Mouse (Mus musculus) adrenal gland, postnatal 36 days (tissue): ENCODE data around the gene Ip6k3. TPM values are rescaled to one million over a fixed set of nuclear protein-coding genes. Genes with fewer than 3 reads are reported as not detected.

Source experiments
- DNase-seq, 2 experiments: peaks; one replicate each; pipeline ENCODE4 v3.0.0; 2021; ENCODE audit warnings: mixed read lengths in 1 of 2
- long read RNA-seq, 2 experiments: library from polyadenylated mRNA; stranded (forward); transcript quantifications; one replicate each; pipeline ENCODE4 v2.0.0; 2021; ENCODE audit warnings: borderline sequencing depth in 2 of 2
- total RNA-seq, 2 experiments: library from RNA; stranded (reverse); gene quantifications; 2 replicates each; pipeline ENCODE4 v1.2.3; 2021

Ip6k3 gene
- total RNA-seq: 1 to 10 TPM in 1 of 2 experiments, under 1 TPM in 1; 0.82 to 3.7 TPM
- long read RNA-seq, experiment 1, partial matches to known transcripts: 1 of 1 reads
- long read RNA-seq, experiment 1, other reads (novel, unspliced or antisense): 0 of 1 reads
- long read RNA-seq, experiment 2: 0 reads

DNA sequence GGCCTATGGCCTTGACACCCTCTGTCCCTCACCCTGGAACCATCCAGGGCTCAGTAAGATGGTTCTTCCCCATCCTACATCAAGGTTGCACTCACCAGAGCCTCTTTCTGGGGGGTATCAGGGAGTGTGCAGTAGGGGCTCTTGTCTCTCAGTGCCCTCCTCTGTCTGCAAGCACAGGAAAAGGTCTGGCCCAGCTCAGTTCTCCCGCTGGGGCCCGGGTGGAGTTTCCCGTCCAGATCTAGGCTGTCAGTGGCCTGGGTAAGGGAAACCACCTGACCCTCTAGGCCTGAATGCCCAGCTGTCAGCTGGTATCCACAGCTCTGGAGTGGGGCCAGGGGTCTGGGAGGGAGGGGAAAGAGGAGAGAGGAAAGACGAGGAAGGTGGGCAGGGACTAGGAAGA, at the start of gene Ip6k3:
Gene Ip6k3, minus strand, starts transcription at position 251 of the 400 bp plus-strand sequence.
- no peak for DNase-seq

DNA sequence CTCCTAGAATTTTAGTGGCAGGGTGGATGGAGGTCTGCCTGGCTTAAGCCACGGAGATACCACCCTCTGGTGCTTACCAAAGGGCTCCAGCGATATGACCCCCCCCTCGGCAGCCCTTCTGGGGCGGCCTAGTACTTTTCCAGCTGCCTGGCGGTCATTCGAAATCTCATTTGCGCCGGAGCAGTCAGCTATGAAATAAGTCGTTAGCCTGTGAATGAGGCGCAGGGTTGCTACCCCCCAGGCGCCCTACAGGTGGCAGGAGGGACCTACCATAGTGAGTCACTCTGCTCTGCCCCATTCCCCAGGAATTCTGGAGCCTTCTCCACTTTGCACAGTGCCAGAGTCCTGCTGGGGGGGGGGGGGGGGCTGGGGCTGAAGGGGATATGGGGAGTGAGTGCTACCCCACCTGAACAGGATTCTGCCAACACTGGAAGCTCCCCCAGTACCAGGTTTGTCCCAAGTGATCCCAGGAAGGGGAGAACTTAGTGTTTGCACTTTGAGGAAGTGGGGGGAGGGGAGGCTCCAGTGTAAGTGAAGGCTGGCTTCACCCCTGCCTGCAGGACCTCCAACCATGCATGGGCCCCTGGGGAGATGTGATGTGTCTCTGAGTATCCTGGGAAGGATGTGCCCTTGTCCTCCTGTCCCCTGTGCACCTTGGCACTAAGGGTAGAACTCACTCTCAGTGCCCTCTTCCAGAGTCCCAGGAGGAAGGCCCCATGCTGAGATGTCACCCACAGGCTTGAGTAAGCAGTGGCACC, 45.4 kb upstream of the Ip6k3 start:
- peak; percentile 73 to 79 for DNase-seq

DNA sequence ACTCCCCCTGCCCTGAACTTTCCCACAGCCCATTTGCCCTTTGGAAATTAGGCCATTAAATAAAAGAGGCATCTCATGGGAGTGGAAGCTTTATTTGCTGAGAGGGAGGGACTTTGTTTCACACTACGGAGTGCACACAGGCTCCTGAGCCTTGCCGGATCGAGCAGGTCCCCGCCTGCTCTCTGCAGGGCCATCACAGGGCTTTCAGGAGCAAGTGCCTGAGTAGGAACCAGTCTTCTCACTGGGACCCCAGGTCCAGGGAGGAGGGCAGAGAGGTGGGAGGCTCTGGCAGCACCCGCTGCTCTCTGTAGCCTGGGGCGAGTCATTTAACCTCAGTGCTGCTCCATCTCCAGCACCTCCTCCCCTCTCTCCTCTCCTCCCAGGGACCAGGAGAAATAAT, 44.4 kb upstream of the Ip6k3 start:
- DNase-seq: no peak

DNA sequence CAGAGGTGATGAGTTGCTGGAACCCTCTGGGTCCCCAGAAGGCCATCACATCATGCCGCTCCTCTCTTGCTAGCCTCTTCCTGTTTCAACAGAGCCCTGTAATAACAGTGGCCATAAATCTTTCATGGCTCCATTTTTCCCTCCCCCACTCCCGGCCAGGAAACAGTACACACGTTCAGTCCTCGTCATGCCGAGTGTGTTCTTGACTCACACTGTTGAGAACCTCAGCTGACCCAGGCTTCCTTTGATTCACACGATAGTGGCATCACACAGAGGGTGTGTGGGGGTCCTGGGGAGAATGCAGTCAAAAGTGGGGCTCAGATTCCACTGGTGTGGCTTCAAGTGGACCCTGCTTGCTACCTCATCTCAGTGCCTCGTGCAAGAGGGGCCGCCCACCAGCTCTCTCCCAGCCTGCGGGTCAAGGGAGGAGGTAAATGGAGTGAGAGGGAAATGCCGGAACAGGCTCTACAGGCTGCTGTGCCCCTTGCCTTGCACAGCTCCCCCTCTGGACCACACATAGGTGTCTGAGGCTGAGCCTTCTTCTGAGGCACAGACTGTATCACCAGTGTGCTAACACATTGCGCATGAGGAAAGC, 39.6 kb upstream of the Ip6k3 start:
- DNase-seq: peak; percentile 64 to 65

DNA sequence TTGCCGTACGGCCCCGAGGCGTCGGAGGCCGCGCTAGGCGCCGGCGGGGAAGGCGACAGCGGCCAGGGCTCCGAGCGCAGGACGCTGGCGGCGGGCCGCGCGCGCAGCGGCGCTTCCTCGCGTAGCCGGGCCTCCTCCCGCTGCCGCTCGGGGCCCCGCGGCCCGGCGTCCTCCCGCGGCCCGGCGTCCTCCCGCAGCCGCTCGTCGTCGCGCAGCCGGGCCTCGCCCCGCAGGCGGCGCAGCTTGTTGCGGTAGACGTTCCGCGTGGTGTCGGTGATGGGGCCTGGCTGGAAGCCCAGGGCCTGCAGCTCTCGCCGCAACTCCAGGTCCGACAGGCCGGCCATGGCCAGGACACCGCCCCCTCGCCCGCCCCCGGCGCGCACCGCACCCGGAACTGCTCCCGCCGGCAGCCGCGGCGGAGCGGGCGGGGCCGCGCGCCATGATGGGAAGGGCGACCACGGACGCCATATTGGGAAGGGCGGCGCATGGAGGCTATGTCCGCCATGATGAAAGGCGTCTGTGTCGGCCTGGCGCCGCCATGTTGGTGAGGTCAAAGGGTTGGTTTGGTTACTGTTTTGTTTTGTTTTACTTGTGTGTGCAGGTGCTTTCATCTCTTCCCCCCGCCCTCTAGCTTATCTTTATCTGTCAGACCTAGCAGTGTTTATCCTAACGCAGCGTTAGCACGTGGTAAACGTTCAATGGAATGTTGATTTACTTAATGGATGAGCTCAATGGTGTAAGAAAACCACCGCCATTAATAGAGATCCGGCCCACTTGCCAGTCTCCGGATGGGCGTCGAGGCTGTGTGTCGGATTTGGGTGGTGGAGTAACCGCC, 36.7 kb upstream of the Ip6k3 start, which contains the start of gene Lemd2:
Gene Lemd2, minus strand, starts transcription at position 395 of the 835 bp plus-strand sequence.
- DNase-seq: peak; percentile 98 to 99

DNA sequence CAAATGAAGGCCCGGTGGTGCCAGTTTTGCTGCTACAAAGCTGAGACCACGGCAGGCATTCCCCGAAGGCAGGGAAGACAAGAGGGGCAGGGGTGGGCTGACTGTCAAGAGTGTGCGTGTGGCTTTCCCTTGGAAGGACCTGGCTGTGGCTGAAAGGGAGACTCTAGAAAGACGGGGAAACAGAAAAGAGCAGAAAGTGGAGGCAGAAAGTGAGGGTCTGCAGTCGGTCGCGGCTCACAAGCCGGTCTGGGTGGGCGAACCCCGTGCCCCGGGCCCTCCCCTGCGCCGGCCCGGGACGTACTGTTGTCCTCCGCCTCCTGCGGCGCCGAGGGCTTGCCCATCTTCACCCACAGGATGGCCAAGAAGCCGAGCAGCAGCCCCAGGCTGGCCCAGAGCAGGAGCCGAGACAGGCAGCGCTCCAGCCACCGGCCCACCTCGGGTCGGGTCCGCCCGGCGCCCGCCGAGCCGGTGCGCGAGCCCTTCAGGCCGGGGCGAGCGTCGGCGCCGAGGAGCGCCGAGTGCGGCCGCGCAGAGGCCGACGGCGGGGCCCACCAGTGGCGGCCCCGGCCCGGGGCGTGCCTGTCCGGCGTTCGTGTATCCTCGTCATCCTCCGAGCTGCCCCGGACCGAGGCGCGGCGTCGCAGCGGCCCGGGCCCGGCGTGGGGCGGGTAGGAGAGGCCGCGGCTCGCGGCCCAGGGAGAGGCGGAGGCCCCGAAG, 35.9 kb upstream of the Ip6k3 start:
- peak; percentile 49 to 51 for DNase-seq

DNA sequence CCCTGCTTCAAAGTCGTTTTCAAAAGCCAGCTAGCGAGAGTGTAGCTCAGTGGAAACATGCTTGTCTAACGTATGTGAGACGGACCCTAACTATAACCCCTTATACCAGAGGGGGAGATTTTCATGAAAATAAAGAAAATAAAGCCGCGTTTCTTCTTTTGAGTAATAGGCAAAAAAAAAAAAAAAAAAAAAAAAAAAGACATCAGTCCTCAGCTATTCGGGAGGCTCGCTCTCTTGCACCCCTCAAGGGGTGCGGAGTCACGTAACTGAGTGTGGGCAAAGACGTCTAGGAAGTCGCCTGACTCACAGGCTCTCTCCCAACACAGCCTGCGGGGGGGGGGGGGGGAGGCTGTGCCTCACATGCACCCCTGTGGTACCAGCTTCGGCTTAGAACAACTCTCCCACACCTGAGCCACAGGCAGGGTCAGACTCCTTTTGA, 35.3 kb upstream of the Ip6k3 start:
- peak in 1 of 2 experiments; percentile 27 for DNase-seq

DNA sequence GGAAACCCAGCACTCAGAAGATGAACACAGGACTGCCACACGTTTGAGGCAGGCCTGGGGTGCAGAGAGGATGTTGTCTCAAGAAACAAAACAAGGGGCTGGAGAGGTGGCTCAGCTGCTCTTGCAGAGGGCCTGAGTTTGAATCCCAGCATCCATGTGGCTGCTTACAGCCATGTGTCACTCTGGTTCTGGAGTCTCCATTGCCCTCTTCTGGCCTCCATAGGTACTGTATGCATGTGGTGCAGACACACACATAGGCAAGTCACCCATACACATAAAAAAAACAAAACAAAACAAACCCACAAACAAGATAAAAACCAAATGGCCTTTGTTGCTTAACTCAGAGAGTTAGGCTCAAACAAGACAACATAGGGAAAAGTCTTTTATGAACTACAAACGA, 34.4 kb upstream of the Ip6k3 start:
- DNase-seq: no peak

DNA sequence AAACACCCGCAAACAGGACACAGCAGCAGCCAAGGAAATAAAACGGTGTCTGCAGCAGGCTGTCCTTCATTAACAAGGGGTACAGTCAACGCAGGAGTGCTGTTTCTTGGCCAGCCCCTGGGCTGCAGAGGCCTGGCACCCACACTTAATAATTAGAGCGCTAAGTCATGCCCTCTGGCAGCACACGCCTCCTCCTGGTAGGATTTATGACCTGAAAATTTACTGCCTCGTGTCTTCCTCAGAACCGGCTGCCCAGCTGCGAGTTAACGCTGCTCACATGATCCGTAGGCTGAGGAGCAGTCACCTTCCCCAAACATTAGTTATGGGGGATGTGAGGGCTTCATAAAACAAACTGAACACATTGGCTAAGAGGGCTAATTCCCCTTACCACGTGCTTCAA, 33.2 kb upstream of the Ip6k3 start:
- peak in 1 of 2 experiments; percentile 31 for DNase-seq

DNA sequence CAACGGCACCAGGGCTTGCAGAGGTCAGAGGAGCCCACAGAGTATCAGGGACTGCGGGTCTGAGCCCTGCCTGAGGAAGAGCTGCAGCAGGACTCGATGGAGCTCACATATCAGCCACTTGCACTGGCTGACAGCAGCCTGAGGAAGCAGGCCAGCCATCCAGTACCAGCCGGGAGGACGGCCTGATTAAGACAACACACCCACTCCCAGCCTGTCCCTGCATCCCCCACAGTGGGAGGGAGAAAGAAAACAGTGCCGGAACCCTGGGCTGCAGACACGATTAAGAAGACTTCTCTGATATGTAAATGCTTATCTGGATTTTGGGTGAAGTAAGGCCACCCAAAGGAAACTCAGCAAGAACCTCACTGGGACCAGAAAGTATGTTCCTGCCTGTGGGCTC, 32.3 kb upstream of the Ip6k3 start:
- DNase-seq: no peak

DNA sequence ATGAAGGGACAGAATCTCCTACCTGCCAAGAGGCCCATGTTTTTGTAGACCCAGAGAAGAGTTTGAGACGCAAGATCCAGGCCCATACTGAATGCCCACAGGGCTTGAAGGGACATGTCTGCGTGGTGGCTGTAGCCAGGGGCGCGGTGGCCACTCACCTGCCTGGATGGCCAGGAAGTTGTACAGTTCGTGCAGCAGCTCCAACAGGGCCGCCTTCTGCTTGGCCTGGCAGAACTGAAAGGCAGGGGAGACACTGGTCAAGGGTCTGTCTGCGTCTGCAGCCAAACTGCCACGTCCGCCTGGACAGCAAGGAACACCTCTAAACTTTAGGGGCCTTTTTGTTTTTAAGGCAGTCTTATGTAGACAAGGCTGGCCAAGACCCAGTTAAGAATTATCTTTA, 31.6 kb upstream of the Ip6k3 start:
- DNase-seq: no peak

DNA sequence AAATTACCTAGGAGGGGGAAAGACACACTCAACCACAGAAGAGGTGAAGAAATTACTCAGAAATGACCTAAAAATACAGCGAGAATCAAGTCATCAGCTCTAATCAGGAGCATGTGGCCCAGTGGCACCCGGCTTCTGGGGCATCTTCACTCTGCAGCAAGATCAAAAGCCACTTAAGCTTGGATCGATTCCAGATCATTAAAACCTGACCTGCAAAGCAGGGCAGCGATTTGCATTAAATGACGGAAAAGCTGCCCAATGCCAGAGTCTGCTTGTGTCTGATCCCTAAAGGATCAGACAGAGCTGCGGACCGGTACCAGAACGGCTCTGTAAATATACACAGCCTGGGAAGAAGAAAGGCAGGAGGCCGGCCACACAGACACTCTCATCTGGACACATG, 28.6 kb upstream of the Ip6k3 start:
- DNase-seq: no peak

DNA sequence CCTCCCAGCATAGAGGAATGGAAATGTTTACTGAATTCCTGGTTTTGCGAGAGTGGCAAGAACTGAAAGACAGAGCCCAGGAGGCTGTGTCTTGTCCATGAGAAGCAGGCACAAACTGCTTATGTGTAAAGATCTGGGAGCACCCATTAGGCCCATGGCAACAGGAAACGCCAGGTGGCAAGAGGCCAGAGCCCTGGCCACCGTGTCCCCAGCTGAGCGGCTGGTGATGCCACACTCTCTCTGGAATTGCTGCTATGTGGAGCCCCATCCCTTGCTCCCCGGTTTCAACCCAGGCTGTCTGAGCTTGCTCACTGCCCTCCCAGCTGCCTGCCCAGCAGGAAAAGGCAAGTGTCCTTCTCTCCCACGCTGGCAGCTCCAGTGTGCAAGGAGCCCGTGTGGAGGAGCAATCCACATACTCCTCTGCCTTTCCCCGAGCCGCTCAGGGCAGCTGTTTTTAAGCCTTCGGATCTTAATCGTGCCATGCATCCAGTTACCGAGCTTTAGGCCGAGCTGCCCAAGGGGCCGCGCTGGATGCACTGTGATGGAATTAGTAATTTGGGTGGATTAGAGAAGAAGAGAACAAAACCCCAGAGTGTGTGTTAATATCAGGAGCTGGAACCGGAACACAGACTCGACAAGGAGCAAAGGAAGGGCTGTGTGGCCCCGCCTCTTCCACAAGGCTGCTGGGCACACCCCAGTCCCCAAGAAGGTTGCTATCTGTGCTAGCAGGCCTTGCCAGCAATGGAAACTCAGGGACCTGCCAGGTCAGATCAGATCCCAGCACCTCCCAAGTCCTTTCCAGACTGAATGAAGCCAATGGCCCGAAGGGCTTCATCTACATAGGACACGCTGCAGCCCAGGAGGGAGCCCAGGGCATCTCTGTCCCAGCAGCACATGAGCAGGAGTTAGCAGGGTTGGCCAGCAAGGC, 26.9 kb upstream of the Ip6k3 start:
- DNase-seq: peak in 1 of 2 experiments; percentile 34

DNA sequence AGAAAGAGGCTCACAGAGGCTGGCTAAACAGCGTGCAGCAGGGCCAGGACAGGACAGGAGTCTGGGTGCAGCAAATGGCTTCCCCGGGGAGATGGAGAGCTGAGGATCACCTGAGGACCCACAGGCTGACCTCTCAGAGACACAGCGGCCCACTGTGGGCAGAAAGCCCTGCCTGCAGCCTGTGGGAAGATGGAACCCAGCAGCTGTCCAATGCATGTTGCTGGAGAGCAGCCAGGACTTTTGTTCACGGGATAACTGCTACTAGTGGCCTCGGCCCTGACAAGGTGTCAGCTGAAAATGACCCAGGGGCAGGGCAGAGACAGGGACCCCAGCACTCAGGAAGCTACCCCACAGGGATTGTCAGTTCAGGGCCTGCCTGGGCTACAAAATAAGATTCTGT, 24.2 kb upstream of the Ip6k3 start:
- no peak for DNase-seq

DNA sequence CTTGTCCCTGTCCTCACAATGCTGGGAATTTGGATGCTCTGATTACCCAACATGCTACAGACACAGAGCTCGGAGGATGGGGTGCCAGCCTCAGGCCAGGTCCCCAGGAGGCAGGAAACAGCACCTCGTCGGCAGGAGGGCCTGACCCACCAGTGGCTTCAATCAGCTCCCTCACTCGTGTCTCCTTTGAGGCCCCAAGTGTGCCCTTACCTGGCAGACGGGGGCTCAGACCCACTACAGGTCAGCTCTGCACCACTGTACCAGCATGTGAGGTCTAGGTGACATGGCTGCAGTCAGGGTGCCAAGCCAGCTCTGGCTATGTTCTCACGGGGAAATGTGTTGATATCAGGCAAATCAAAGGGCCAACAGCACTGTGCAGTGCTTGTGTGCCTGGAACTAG, 23.6 kb upstream of the Ip6k3 start:
- DNase-seq: no peak

DNA sequence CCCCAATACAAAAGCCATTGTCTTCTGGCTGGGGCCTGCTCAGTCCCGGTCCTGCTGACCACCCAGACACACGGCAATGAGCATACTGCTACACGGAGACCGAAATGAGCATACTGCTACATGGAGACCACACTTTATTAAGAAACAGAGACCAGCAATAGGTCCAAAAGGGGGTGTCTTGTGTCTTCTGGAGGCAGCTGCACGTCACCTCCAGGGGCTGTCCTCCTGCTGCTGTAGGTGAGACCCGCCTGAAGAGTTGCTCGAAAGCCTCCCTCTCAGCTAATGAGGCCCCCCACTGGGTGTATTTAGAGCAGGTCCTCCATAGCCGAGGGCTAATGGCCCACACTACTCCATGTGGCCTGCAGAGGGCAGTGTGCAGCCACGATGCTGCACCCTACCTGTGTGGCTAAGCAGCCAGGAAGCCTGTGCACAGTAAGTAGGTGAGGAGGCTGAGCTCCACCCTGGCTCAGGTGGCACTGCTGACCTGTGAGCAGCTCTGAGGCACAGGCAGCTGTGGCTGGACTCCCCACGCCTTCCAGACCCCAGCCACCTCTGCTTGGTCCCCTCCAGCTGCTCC, 22.1 kb upstream of the Ip6k3 start:
- DNase-seq: peak; percentile 48 to 72

DNA sequence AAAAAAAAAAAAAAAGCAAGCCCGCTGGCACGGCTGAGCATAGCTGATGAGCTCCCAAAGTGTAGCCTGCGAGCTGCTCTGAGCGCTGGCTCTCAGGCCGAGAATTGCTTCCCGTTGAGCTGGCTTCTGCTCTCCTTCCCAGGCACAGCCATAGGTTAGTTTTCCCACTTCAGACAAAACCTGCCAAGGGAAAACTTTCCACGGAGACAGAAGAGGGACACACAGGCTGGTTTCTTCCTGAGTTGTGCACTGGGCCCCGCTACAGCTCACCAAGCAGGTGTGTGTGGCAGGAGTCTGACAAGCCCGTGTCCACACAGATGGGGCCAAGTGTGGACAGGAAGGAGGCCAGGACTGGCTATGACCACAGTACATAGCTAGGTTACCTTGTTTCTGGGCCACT, 21.3 kb upstream of the Ip6k3 start:
- DNase-seq: no peak

DNA sequence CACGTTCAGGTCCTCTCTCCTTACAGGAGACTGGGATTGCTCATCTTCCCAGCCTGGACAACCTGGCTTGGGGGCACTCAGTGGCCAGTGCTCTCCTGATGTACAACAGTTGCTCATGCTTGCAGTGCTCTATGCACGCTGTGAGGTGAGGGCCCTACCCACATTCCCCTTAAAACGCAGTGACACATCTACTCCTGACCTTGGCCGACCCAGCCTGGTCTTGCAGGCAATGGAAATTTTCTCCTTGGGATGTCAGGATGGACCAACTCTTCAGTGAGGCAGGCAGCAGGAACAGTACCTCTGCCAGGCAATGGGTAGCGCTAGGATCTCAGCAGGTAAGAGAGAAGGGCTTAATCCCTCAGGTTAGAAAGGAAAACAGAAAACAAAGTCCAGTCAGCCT, 19.5 kb upstream of the Ip6k3 start:
- DNase-seq: peak; percentile 55 to 65

DNA sequence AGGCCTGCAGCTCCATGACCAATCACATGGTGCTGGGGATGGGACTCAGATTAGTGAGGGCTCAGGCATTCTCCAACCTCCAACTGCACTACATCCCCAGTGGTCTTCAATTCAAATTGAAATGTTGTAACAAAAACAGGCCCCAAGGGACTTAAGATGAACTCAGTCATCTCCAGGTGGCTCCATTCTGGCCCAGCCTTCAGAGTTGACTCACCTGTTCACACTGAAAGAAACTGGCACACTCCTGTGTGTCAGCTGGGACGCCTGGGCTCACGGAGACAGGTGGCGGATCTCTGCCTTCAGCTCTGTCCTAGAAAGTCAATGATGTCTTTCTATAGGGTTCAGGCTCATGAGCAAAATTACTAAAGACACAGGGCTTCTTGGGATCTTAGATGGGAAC, 18.5 kb upstream of the Ip6k3 start:
- DNase-seq: no peak

DNA sequence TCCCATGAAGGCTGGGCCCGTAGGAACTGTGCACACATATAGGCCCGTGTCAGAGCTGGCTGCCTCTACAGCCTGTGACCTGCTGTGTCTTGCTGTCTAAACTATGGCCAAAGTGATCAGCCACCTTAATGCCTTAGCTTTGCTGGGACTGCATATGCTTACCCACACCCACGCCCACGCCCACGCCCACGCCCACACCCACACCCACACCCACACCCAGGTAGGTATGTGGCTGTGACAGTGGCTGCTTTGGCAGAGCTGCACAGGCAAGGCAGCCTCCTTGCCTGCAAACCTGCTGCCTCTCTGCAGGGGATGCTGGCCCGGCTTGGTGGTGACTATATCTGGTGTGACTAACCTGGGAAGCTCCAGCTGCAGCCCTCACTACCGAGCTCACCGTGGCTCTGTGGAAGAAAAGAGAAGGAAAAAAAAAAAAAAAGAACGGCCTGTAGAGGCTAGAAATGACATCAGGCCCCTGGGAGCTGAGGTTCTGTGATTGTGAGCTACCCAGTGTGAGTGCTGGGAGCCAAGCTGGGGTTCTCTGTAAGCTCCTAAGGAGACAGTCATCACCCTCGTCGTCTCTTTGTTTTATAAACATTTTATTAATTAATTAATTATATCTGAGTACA, 16.2 kb upstream of the Ip6k3 start:
- no peak for DNase-seq
